Mouse (Mus musculus) kidney, postnatal 25 days (tissue): ENCODE data around the gene Gm20388.
A peak's percentile ranks its signal among the peaks of the same experiment; 100 is the strongest.

ENCODE experiments used
- DNase-seq, 2 experiments: peaks; one replicate each; pipeline ENCODE4 v3.0.0; 2021; ENCODE audit warnings: mixed read lengths in 2 of 2

Gm20388 gene

GRCm38 (mm10) chr8:122639521-122640248, 2729.0 kb downstream of the Gm20388 start:
- peak; percentile 59 to 82 for DNase-seq

- DNase-seq = no peak
Observed at GRCm38 (mm10) chr8:122640825-122641224, 2730.2 kb downstream of the Gm20388 start.

GRCm38 (mm10) chr8:122641406-122641805, 2730.8 kb downstream of the Gm20388 start:
- DNase-seq = no peak

GRCm38 (mm10) chr8:122642071-122642470, 2731.4 kb downstream of the Gm20388 start:
- DNase-seq = peak in 1 of 2 experiments; percentile 45

GRCm38 (mm10) chr8:122644175-122644954, 2733.7 kb downstream of the Gm20388 start:
- no peak for DNase-seq

- no peak for DNase-seq
Observed at GRCm38 (mm10) chr8:122646337-122646736, 2735.7 kb downstream of the Gm20388 start.

GRCm38 (mm10) chr8:122648192-122648970, 2737.7 kb downstream of the Gm20388 start:
- no peak for DNase-seq

GRCm38 (mm10) chr8:122651326-122651921, 2740.8 kb downstream of the Gm20388 start:
- DNase-seq = no peak

GRCm38 (mm10) chr8:122652643-122653042, 2742.0 kb downstream of the Gm20388 start:
- DNase-seq = no peak

GRCm38 (mm10) chr8:122654768-122655167, 2744.1 kb downstream of the Gm20388 start:
- peak; percentile 86 to 93 for DNase-seq

GRCm38 (mm10) chr8:122656056-122656999, 2745.7 kb downstream of the Gm20388 start:
- peak; percentile 62 to 64 for DNase-seq

- no peak for DNase-seq
Observed at GRCm38 (mm10) chr8:122658149-122658806, 2747.6 kb downstream of the Gm20388 start.

- no peak for DNase-seq
Observed at GRCm38 (mm10) chr8:122658807-122659160, 2748.1 kb downstream of the Gm20388 start.

GRCm38 (mm10) chr8:122660022-122660421, 2749.4 kb downstream of the Gm20388 start:
- DNase-seq = peak in 1 of 2 experiments; percentile 47

- DNase-seq = peak; percentile 69 to 82
Observed at GRCm38 (mm10) chr8:122661138-122661537, 2750.5 kb downstream of the Gm20388 start.

- no peak for DNase-seq
Observed at GRCm38 (mm10) chr8:122661894-122662293, 2751.3 kb downstream of the Gm20388 start.

GRCm38 (mm10) chr8:122663106-122663505, 2752.5 kb downstream of the Gm20388 start:
- DNase-seq = no peak

GRCm38 (mm10) chr8:122663670-122664069, 2753.0 kb downstream of the Gm20388 start:
- DNase-seq = peak in 1 of 2 experiments; percentile 55

- peak; percentile 64 to 88 for DNase-seq
Observed at GRCm38 (mm10) chr8:122665221-122665620, 2754.6 kb downstream of the Gm20388 start.

GRCm38 (mm10) chr8:122665667-122666316, 2755.2 kb downstream of the Gm20388 start:
- peak; percentile 87 to 90 for DNase-seq
